Mouse (Mus musculus) erythroblast, embryonic 14.5 days (primary cell): ENCODE measurements around the gene Fanca.

Source experiments
- GATA1 ChIP-seq: IDR thresholded peaks from 2 replicates; pipeline ENCODE4 v1.6.1; 2012; ENCODE audit warnings: low read length, inconsistent platforms, mixed read lengths
- TAL1 ChIP-seq: IDR thresholded peaks from 3 replicates; pipeline ENCODE4 v1.6.1; 2012; ENCODE audit warnings: low read length, inconsistent platforms, mixed read lengths

DNA sequence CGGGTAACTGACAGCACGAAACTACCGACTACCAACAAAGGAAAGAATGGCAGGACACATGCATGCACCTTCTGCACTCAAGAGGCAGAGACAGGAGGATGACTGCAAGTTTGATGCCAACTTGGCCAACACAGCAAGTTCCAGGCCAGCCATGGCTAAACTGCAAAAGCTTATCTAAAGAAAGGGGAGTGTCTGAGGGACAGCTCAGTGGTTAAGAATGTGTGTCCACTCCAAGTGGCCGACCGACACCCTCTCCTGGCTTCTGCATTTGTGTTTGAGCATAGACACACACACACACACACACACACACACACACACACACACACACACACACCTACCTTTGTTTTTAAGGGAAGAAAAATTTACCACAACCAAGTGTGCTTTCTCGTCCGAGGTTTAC is 39.9 kb downstream of the Fanca start:
- no peak for TF ChIP-seq TAL1
- TF ChIP-seq GATA1: no peak
